Mouse (Mus musculus) ovary, postnatal 10 days (tissue): ENCODE data around the gene Skida1.
"Not testable (repeated sequence)": the region's sequence is repeated elsewhere in the genome, so short reads cannot be mapped to it uniquely, and the experiment has no call there.

Source experiments
- DNase-seq: peaks from one replicate; pipeline ENCODE4 v3.0.0; 2022; ENCODE audit warnings: low spot score

Gene Skida1

GRCm38 (mm10) chr2:18048453-18049075 lies at the start of gene Skida1:
TSS of gene Skida1 (minus strand) at chr2:18049051.
- DNase-seq = no peak

- no peak for DNase-seq
These were observed 47.0 kb upstream of the Skida1 start for GRCm38 (mm10) chr2:18095804-18096203.

GRCm38 (mm10) chr2:18094319-18094718 lies 45.5 kb upstream of the Skida1 start:
- no peak for DNase-seq

GRCm38 (mm10) chr2:18093858-18094257 lies 45.0 kb upstream of the Skida1 start:
- no peak for DNase-seq

- not testable (repeated sequence) for DNase-seq
These were observed 38.8 kb upstream of the Skida1 start for GRCm38 (mm10) chr2:18087695-18088094.

- no peak for DNase-seq
These were observed 31.5 kb upstream of the Skida1 start for GRCm38 (mm10) chr2:18080182-18080860.

- no peak for DNase-seq
These were observed 23.1 kb upstream of the Skida1 start for GRCm38 (mm10) chr2:18071947-18072346.

GRCm38 (mm10) chr2:18068071-18068796 lies 19.4 kb upstream of the Skida1 start:
- DNase-seq = no peak

GRCm38 (mm10) chr2:18066436-18066835 lies 17.6 kb upstream of the Skida1 start:
- no peak for DNase-seq

GRCm38 (mm10) chr2:18065708-18066030 lies 16.8 kb upstream of the Skida1 start:
- no peak for DNase-seq

GRCm38 (mm10) chr2:18064941-18065707 lies 16.3 kb upstream of the Skida1 start:
- peak; percentile 53 for DNase-seq

- peak; percentile 87 for DNase-seq
These were observed 15.6 kb upstream of the Skida1 start for GRCm38 (mm10) chr2:18064356-18064858.

GRCm38 (mm10) chr2:18063763-18064251 lies 15.0 kb upstream of the Skida1 start:
- peak; percentile 39 for DNase-seq

- DNase-seq = no peak
These were observed 11.5 kb upstream of the Skida1 start for GRCm38 (mm10) chr2:18060396-18060795.

- DNase-seq = no peak
These were observed 11.0 kb upstream of the Skida1 start for GRCm38 (mm10) chr2:18059891-18060290.

- no peak for DNase-seq
These were observed 10.2 kb upstream of the Skida1 start for GRCm38 (mm10) chr2:18059063-18059462.

GRCm38 (mm10) chr2:18058146-18058708 lies 9.4 kb upstream of the Skida1 start:
- no peak for DNase-seq

GRCm38 (mm10) chr2:18057336-18058145 lies 8.7 kb upstream of the Skida1 start:
- DNase-seq = peak; percentile 57

- peak; percentile 81 for DNase-seq
These were observed 8.0 kb upstream of the Skida1 start for GRCm38 (mm10) chr2:18056786-18057255.

- DNase-seq = peak; percentile 90
These were observed 7.3 kb upstream of the Skida1 start for GRCm38 (mm10) chr2:18055929-18056785.
